ENCODE assay signal across 7 mouse cellular contexts in genomic region chr7:16809739-16810138, GRCm38 (mm10). TPM values are rescaled to one million over a fixed set of nuclear protein-coding genes. Genes with fewer than 3 reads are reported as not detected.
A peak's percentile ranks its signal among the peaks of the same experiment; 100 is the strongest.
DNase-seq lines count a peak whose midpoint lies in the region; ATAC-seq and TF ChIP-seq lines count a peak whose summit lies in the region.

No protein-coding gene starts in this region.

- intact Hi-C loops in left cerebral cortex, adult 2 months (cut with DNase I) = loop anchor here (2.0 kb wide), 3 partner anchors 39 to 181 kb away; no protein-coding TSS in a partner anchor

- TF ChIP-seq CTCF in G1E (IDR thresholded peaks at IDR 0.05; ENCODE audit: low read depth, low read length) = peak; percentile 86
- peak; percentile 87 for TF ChIP-seq CTCF in embryonic fibroblast, embryonic 13.5 days (IDR thresholded peaks at IDR 0.05; ENCODE audit: borderline replicate concordance, insufficient read depth, low read length)
- peak; percentile 94 for TF ChIP-seq CTCF in left cerebral cortex, adult 2 months (IDR thresholded peaks at IDR 0.05)

- ATAC-seq in G1E (ENCODE audit: extremely low read depth, insufficient number of reproducible peaks, low FRiP score, poor library complexity, severe bottlenecking) = no peak
- no peak for ATAC-seq in hindbrain, embryonic 11.5 days (ENCODE audit: low FRiP score)
- ATAC-seq in megakaryocyte-erythroid progenitor cell, adult 5-6 weeks (replicated peaks; ENCODE audit: low FRiP score, low TSS enrichment, poor library complexity, severe bottlenecking) = peak; percentile 77

- peak; percentile 53 for DNase-seq in G1E (ENCODE audit: low spot score)
- DNase-seq in brain, adult 2 months (ENCODE audit: low read depth, low spot score) = peak; percentile 90
- peak; percentile 83 for DNase-seq in hindbrain, embryonic 11.5 days (ENCODE audit: low spot score)
- peak; percentile 72 to 78 for DNase-seq in left cerebral cortex, adult 2 months (ENCODE audit: extremely low spot score in 1 of 2, low spot score in 2 of 2)
- DNase-seq in skeletal muscle tissue, adult 2 months (ENCODE audit: low read depth, low spot score) = peak; percentile 41

- H3K9me3 ChIP-seq in G1E (replicated peaks) = peaks cover 10% of the 10 kb centered on the region
- no peaks in the 10 kb centered on the region for H3K9me3 ChIP-seq in hindbrain, embryonic 11.5 days (ENCODE audit: control insufficient read depth, low read length)

- H3K36me3 ChIP-seq in G1E (replicated peaks) = peaks cover 80% of the 10 kb centered on the region
- H3K36me3 ChIP-seq in hindbrain, embryonic 11.5 days (ENCODE audit: control insufficient read depth, insufficient read depth, low read length) = 0 out of 2 replicates have a peak, but pooled peaks cover 4% of the 10 kb centered on the region

- TF ChIP-seq POLR2A in embryonic fibroblast, embryonic 13.5 days (IDR thresholded peaks at IDR 0.05; ENCODE audit: low read depth, low read length) = no peak

- no peak overlapping the region for H3K4me2 ChIP-seq in hindbrain, embryonic 11.5 days (replicated peaks; ENCODE audit: low read depth, low read length)

- no peaks in the 10 kb centered on the region for H3K27me3 ChIP-seq in G1E (ENCODE audit: insufficient read depth, low read length)
- H3K27me3 ChIP-seq in hindbrain, embryonic 11.5 days (ENCODE audit: control insufficient read depth, insufficient read depth, low read length) = peaks cover 25% of the 10 kb centered on the region

- 32% methylated on average over 10 of the region's 10 CpGs for WGBS in hindbrain, embryonic 11.5 days

- no peak overlapping the region for H3K27ac ChIP-seq in embryonic fibroblast, embryonic 13.5 days (ENCODE audit: insufficient read depth, low read length)
- no peak overlapping the region for H3K27ac ChIP-seq in hindbrain, embryonic 11.5 days (ENCODE audit: low read depth, low read length)
- H3K27ac ChIP-seq in left cerebral cortex, adult 2 months = no peak overlapping the region

- no peak overlapping the region for H3K9ac ChIP-seq in hindbrain, embryonic 11.5 days (ENCODE audit: low read depth, low read length)

- no peak overlapping the region for H3K4me3 ChIP-seq in G1E (ENCODE audit: low read depth, low read length)
- H3K4me3 ChIP-seq in embryonic fibroblast, embryonic 13.5 days (ENCODE audit: insufficient read depth, low read length) = no peak overlapping the region
- no peak overlapping the region for H3K4me3 ChIP-seq in hindbrain, embryonic 11.5 days (ENCODE audit: low read depth, low read length)
- no peak overlapping the region for H3K4me3 ChIP-seq in left cerebral cortex, adult 2 months

- peaks cover 15% of the 10 kb centered on the region for H3K4me1 ChIP-seq in G1E (ENCODE audit: insufficient read depth, low read depth, low read length)
- H3K4me1 ChIP-seq in embryonic fibroblast, embryonic 13.5 days (ENCODE audit: control insufficient read depth, insufficient read depth, low read length) = no peaks in the 10 kb centered on the region
- H3K4me1 ChIP-seq in hindbrain, embryonic 11.5 days (replicated peaks; ENCODE audit: control insufficient read depth, insufficient read depth, low read length) = peaks cover 12% of the 10 kb centered on the region

RNA-seq across cellular contexts. Expression of gene Strn4, which starts 6.0 kb away (rescaled TPM):
- total RNA-seq in G1E (2014; fragmentation: Nextera tagmentation) (40.3 and 67.7 TPM in 2 replicates), G1E (2017) (33.8 and 38.9 TPM in 2 replicates)
- 62.4 and 64.4 TPM in 2 replicates for polyA plus RNA-seq in G1E (2012)
- 58.4 and 67.1 TPM in 2 replicates for polyA plus RNA-seq in embryonic fibroblast, embryonic 13.5 days (2011; ENCODE audit: insufficient read length, low read depth, missing spikeins)
- polyA plus RNA-seq in hindbrain, embryonic 11.5 days (2014; fragmentation: Nextera tagmentation; extraction: Ambion mirVana) = 112 and 130 TPM in 2 replicates
- 100 to 1,000 TPM; 287 to 321 TPM for total RNA-seq in left cerebral cortex, adult 2 months (2021)
- 62.0 and 66.6 TPM in 2 replicates for total RNA-seq in megakaryocyte-erythroid progenitor cell, adult 5-6 weeks (2014; fragmentation: Nextera tagmentation)
- 63.9 and 71.1 TPM in 2 replicates for total RNA-seq in megakaryocyte-erythroid progenitor cell, adult 5-6 weeks (2017)

RNA-seq across cellular contexts. Expression of gene Fkrp, which starts 6.8 kb away (rescaled TPM):
- total RNA-seq in G1E (2014; fragmentation: Nextera tagmentation) = 12.3 and 18.0 TPM in 2 replicates
- total RNA-seq in G1E (2017) = 10.5 and 11.3 TPM in 2 replicates
- polyA plus RNA-seq in G1E (2012) = 30.6 and 32.9 TPM in 2 replicates
- 21.0 and 25.2 TPM in 2 replicates for polyA plus RNA-seq in embryonic fibroblast, embryonic 13.5 days (2011; ENCODE audit: insufficient read length, low read depth, missing spikeins)
- polyA plus RNA-seq in hindbrain, embryonic 11.5 days (2014; fragmentation: Nextera tagmentation; extraction: Ambion mirVana) = 21.9 and 22.7 TPM in 2 replicates
- 10 to 100 TPM; 51.0 to 52.2 TPM for total RNA-seq in left cerebral cortex, adult 2 months (2021)
- 14.4 and 21.5 TPM in 2 replicates for total RNA-seq in megakaryocyte-erythroid progenitor cell, adult 5-6 weeks (2014; fragmentation: Nextera tagmentation)
- 8.9 and 15.8 TPM in 2 replicates for total RNA-seq in megakaryocyte-erythroid progenitor cell, adult 5-6 weeks (2017)

RNA-seq across cellular contexts. Expression of gene Slc1a5, which starts 28.6 kb away (rescaled TPM):
- total RNA-seq in G1E (2014; fragmentation: Nextera tagmentation) (18.8 and 61.2 TPM in 2 replicates), G1E (2017) (5.9 and 7.1 TPM in 2 replicates)
- polyA plus RNA-seq in G1E (2012) = 13.9 and 14.7 TPM in 2 replicates
- 47.9 and 74.5 TPM in 2 replicates for polyA plus RNA-seq in embryonic fibroblast, embryonic 13.5 days (2011; ENCODE audit: insufficient read length, low read depth, missing spikeins)
- 15.0 and 15.1 TPM in 2 replicates for polyA plus RNA-seq in hindbrain, embryonic 11.5 days (2014; fragmentation: Nextera tagmentation; extraction: Ambion mirVana)
- 1 to 10 TPM; 3.2 to 6.2 TPM for total RNA-seq in left cerebral cortex, adult 2 months (2021)
- total RNA-seq in megakaryocyte-erythroid progenitor cell, adult 5-6 weeks (2014; fragmentation: Nextera tagmentation) = 102 and 107 TPM in 2 replicates
- 31.8 and 36.1 TPM in 2 replicates for total RNA-seq in megakaryocyte-erythroid progenitor cell, adult 5-6 weeks (2017)

RNA-seq across cellular contexts. Expression of gene Prkd2, which starts 33.0 kb away (rescaled TPM):
- total RNA-seq in G1E (2014; fragmentation: Nextera tagmentation) (23.6 and 28.7 TPM in 2 replicates), G1E (2017) (3.9 and 4.4 TPM in 2 replicates)
- 13.6 and 22.4 TPM in 2 replicates for polyA plus RNA-seq in G1E (2012)
- polyA plus RNA-seq in embryonic fibroblast, embryonic 13.5 days (2011; ENCODE audit: insufficient read length, low read depth, missing spikeins) = 17.2 and 17.8 TPM in 2 replicates
- 8.8 and 9.4 TPM in 2 replicates for polyA plus RNA-seq in hindbrain, embryonic 11.5 days (2014; fragmentation: Nextera tagmentation; extraction: Ambion mirVana)
- total RNA-seq in left cerebral cortex, adult 2 months (2021) = 10 to 100 TPM in 1 of 2 experiments, 1 to 10 TPM in 1; 6.3 to 12.0 TPM
- total RNA-seq in megakaryocyte-erythroid progenitor cell, adult 5-6 weeks (2014; fragmentation: Nextera tagmentation) = 14.2 and 19.8 TPM in 2 replicates
- total RNA-seq in megakaryocyte-erythroid progenitor cell, adult 5-6 weeks (2017) = 5.2 and 14.9 TPM in 2 replicates
